Mouse (Mus musculus) 416B (cell line): ENCODE data around the gene Slc24a1.
"Not testable (repeated sequence)": the region's sequence is repeated elsewhere in the genome, so short reads cannot be mapped to it uniquely, and the experiment has no call there.

Experiments
- DNase-seq: peaks from one replicate; pipeline ENCODE4 v3.0.0; 2011; ENCODE audit warnings: low read depth

Gene Slc24a1

GRCm38 (mm10) chr9:64951161-64951657, at the start of gene Slc24a1:
TSS of gene Slc24a1 (minus strand) at chr9:64951607.
- DNase-seq: no peak

GRCm38 (mm10) chr9:64995464-64995863, 44.1 kb upstream of the Slc24a1 start:
- DNase-seq: not testable (repeated sequence)

GRCm38 (mm10) chr9:64990291-64990690, 38.9 kb upstream of the Slc24a1 start:
- no peak for DNase-seq

- no peak for DNase-seq
These were observed 37.0 kb upstream of the Slc24a1 start for GRCm38 (mm10) chr9:64988443-64988842.

- no peak for DNase-seq
These were observed 36.2 kb upstream of the Slc24a1 start for GRCm38 (mm10) chr9:64987651-64988050.

GRCm38 (mm10) chr9:64985807-64986206, 34.4 kb upstream of the Slc24a1 start:
- DNase-seq: no peak

GRCm38 (mm10) chr9:64985037-64985794, 33.8 kb upstream of the Slc24a1 start:
- DNase-seq: no peak

- no peak for DNase-seq
These were observed 30.5 kb upstream of the Slc24a1 start for GRCm38 (mm10) chr9:64981904-64982303.

- DNase-seq: no peak
These were observed 29.1 kb upstream of the Slc24a1 start for GRCm38 (mm10) chr9:64980548-64980947.

GRCm38 (mm10) chr9:64960978-64961320, 9.5 kb upstream of the Slc24a1 start:
- no peak for DNase-seq

- peak; percentile 98 for DNase-seq
These were observed 8.9 kb upstream of the Slc24a1 start, which contains the start of gene Ints14 for GRCm38 (mm10) chr9:64960117-64960977. TSS of gene Ints14 (plus strand) at chr9:64960905.

- no peak for DNase-seq
These were observed 5.9 kb upstream of the Slc24a1 start for GRCm38 (mm10) chr9:64957276-64957675.

GRCm38 (mm10) chr9:64956337-64956736, 4.9 kb upstream of the Slc24a1 start:
- DNase-seq: peak; percentile 74

GRCm38 (mm10) chr9:64953190-64953589, 1.8 kb upstream of the Slc24a1 start:
- DNase-seq: no peak

GRCm38 (mm10) chr9:64952055-64952454, 648 bp upstream of the Slc24a1 start:
- no peak for DNase-seq

GRCm38 (mm10) chr9:64947483-64948095, 3.8 kb downstream of the Slc24a1 start:
- no peak for DNase-seq

- DNase-seq: no peak
These were observed 7.4 kb downstream of the Slc24a1 start for GRCm38 (mm10) chr9:64943997-64944396.

- DNase-seq: no peak
These were observed 9.8 kb downstream of the Slc24a1 start for GRCm38 (mm10) chr9:64941650-64942049.

- DNase-seq: no peak
These were observed 10.6 kb downstream of the Slc24a1 start for GRCm38 (mm10) chr9:64940731-64941346.

GRCm38 (mm10) chr9:64939790-64940189, 11.6 kb downstream of the Slc24a1 start:
- DNase-seq: peak; percentile 62

- DNase-seq: peak; percentile 88
These were observed 12.1 kb downstream of the Slc24a1 start for GRCm38 (mm10) chr9:64939281-64939680.

- peak; percentile 81 for DNase-seq
These were observed 12.9 kb downstream of the Slc24a1 start for GRCm38 (mm10) chr9:64938535-64938934.
